Comparison of ENCODE assay signal across 27 mouse cellular contexts in the genomic region with DNA sequence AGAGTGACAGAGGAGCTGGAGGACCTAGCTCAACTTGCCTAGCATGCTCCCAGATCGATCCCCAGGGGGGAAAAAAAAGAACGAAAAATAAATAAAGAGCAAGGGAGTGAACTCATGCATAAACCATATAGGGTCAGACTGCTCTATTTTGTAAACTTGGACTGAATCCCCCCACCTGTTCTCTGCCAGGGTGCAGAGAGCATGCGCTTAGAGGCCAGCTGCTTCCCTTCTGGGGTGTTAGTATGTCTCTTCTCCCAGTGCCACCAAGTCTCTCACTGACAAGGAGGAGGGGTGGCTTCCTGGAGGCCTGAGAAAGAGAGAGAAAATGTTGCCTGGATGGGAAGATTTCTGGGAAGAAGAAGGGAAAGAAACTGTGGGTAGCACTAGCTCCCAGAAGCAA.
DNase-seq lines count a peak whose midpoint lies in the region; ATAC-seq and TF ChIP-seq lines count a peak whose summit lies in the region.
"Had no signal": no experiment of that assay in that cellular context is flagged by ENCODE, and none has a peak within 500 bp of the region (broad histone marks: within the 10 kb centered on the region; RNA-seq: fewer than 3 reads in every experiment).

No protein-coding gene starts in this region.

- H3K27me3 ChIP-seq in hindbrain, embryonic 10.5 days (ENCODE audit: insufficient read depth, poor library complexity, severe bottlenecking) = no peaks in the 10 kb centered on the region
- no peaks in the 10 kb centered on the region for H3K27me3 ChIP-seq in hindbrain, embryonic 12.5 days
- no peaks in the 10 kb centered on the region for H3K27me3 ChIP-seq in lung, embryonic 14.5 days (ENCODE audit: insufficient read depth, low read length)
- H3K27me3 ChIP-seq in myocyte (ENCODE audit: control insufficient read depth, insufficient read depth, insufficient read length) = no peaks in the 10 kb centered on the region
- no peaks in the 10 kb centered on the region for H3K27me3 ChIP-seq in heart, adult 2 months (ENCODE audit: control insufficient read depth, insufficient read depth, low read length)
- H3K27me3 ChIP-seq: embryonic facial prominence, embryonic 12.5 days; heart, embryonic 15.5 days; hindbrain, embryonic 13.5 days; midbrain, embryonic 12.5 days; neural tube, embryonic 13.5 days had no signal

- H3K36me3 ChIP-seq in hindbrain, embryonic 10.5 days = no peaks in the 10 kb centered on the region
- H3K36me3 ChIP-seq in hindbrain, embryonic 12.5 days = no peaks in the 10 kb centered on the region
- no peaks in the 10 kb centered on the region for H3K36me3 ChIP-seq in lung, embryonic 14.5 days (ENCODE audit: insufficient read depth)
- no peaks in the 10 kb centered on the region for H3K36me3 ChIP-seq in myocyte (ENCODE audit: control insufficient read depth, insufficient read depth)
- H3K36me3 ChIP-seq in heart, adult 2 months (ENCODE audit: control insufficient read depth, insufficient read depth, low read length) = no peaks in the 10 kb centered on the region
- H3K36me3 ChIP-seq: embryonic facial prominence, embryonic 12.5 days; heart, embryonic 10.5 days; heart, embryonic 15.5 days; hindbrain, embryonic 13.5 days; midbrain, embryonic 12.5 days; neural tube, embryonic 13.5 days had no signal

- no peak for ATAC-seq in hindbrain, embryonic 12.5 days (ENCODE audit: low FRiP score)
- no peak for ATAC-seq in lung, embryonic 14.5 days (ENCODE audit: insufficient read depth)
- ATAC-seq: intestine, embryonic 16.5 days had no signal

- peaks cover 48% of the 10 kb centered on the region for H3K4me1 ChIP-seq in hindbrain, embryonic 10.5 days (replicated peaks)
- H3K4me1 ChIP-seq in hindbrain, embryonic 12.5 days = peaks cover 19% of the 10 kb centered on the region
- peaks cover 27% of the 10 kb centered on the region for H3K4me1 ChIP-seq in lung, embryonic 14.5 days (ENCODE audit: insufficient read depth)
- peaks cover 5% of the 10 kb centered on the region for H3K4me1 ChIP-seq in heart, adult 2 months (ENCODE audit: control insufficient read depth, insufficient read depth, low read length)

- TF ChIP-seq EP300 in heart, adult 2 months (IDR thresholded peaks at IDR 0.05; ENCODE audit: insufficient read depth, low read depth, low read length) = no peak

- WGBS in hindbrain, embryonic 10.5 days = 79% methylated on average over 3 of the region's 3 CpGs
- 66% methylated on average over 3 of the region's 3 CpGs for WGBS in hindbrain, embryonic 12.5 days
- 38% methylated on average over 3 of the region's 3 CpGs for WGBS in lung, embryonic 14.5 days
- WGBS in heart, adult 2 months = 84% methylated on average over 3 of the region's 3 CpGs

- TF ChIP-seq CTCF in lung, embryonic 14.5 days (IDR thresholded peaks at IDR 0.05; ENCODE audit: low read depth) = no peak
- no peak for TF ChIP-seq CTCF in heart, adult 2 months (IDR thresholded peaks at IDR 0.05)

- H3K4me3 ChIP-seq in hindbrain, embryonic 10.5 days = no peak overlapping the region
- no peak overlapping the region for H3K4me3 ChIP-seq in hindbrain, embryonic 12.5 days
- H3K4me3 ChIP-seq in lung, embryonic 14.5 days (ENCODE audit: low read depth, low read length) = no peak overlapping the region
- H3K4me3 ChIP-seq in myocyte = no peak overlapping the region
- H3K4me3 ChIP-seq in heart, adult 2 months = no peak overlapping the region
- H3K4me3 ChIP-seq: embryonic facial prominence, embryonic 12.5 days; heart, embryonic 10.5 days; heart, embryonic 15.5 days; hindbrain, embryonic 13.5 days; megakaryocyte, embryonic 14.5 days; midbrain, embryonic 12.5 days; neural tube, embryonic 13.5 days had no signal

- no peak overlapping the region for H3ac ChIP-seq in myocyte (ENCODE audit: control insufficient read depth, insufficient read length)

- no peak overlapping the region for H3K9ac ChIP-seq in hindbrain, embryonic 12.5 days
- H3K9ac ChIP-seq in lung, embryonic 14.5 days = no peak overlapping the region
- H3K9ac ChIP-seq in heart, adult 2 months (ENCODE audit: low read depth, low read length) = no peak overlapping the region
- H3K9ac ChIP-seq: embryonic facial prominence, embryonic 12.5 days; heart, embryonic 15.5 days; hindbrain, embryonic 13.5 days; liver, embryonic 14.5 days; midbrain, embryonic 12.5 days; neural tube, embryonic 13.5 days had no signal

- DNase-seq in hindbrain, embryonic 10.5 days (ENCODE audit: low spot score) = no peak
- peak; percentile 31 for DNase-seq in lung, embryonic 14.5 days
- no peak for DNase-seq in lung, postnatal 25 days (ENCODE audit: low spot score)
- no peak for DNase-seq in heart, adult 2 months
- DNase-seq in cerebellum, postnatal 10 days = no peak
- DNase-seq: adrenal gland, postnatal 25 days; B cell, adult 2 months; cerebellum, adult 2 months; cerebellum, postnatal 36 days; gastrocnemius, postnatal 10 days; kidney, postnatal 10 days; liver; lung, adult 2 months; lung, postnatal 4 days; right cerebral cortex, postnatal 4 days; thymus, postnatal 14 days had no signal

- H3K27ac ChIP-seq in hindbrain, embryonic 10.5 days = peak overlapping the region; percentile 62
- H3K27ac ChIP-seq in hindbrain, embryonic 12.5 days = no peak overlapping the region
- 0 out of 2 replicates have a peak overlapping the region, but pooled peaks have one; percentile 30 for H3K27ac ChIP-seq in lung, embryonic 14.5 days (ENCODE audit: low read depth)
- no peak overlapping the region for H3K27ac ChIP-seq in heart, adult 2 months
- H3K27ac ChIP-seq: embryonic facial prominence, embryonic 12.5 days; heart, embryonic 10.5 days; heart, embryonic 15.5 days; hindbrain, embryonic 13.5 days; liver, embryonic 14.5 days; midbrain, embryonic 12.5 days; neural tube, embryonic 13.5 days had no signal

- no peaks in the 10 kb centered on the region for H3K79me2 ChIP-seq in myocyte (ENCODE audit: control insufficient read depth, insufficient read depth)
- H3K79me2 ChIP-seq in heart, adult 2 months (replicated peaks; ENCODE audit: control insufficient read depth, insufficient read depth, low read length) = no peaks in the 10 kb centered on the region

- no peak for TF ChIP-seq POLR2A in myocyte (IDR thresholded peaks at IDR 0.05; ENCODE audit: insufficient read length, low read depth)
- no peak for TF ChIP-seq POLR2A in heart, adult 2 months (IDR thresholded peaks at IDR 0.05; ENCODE audit: insufficient read depth, low read depth, low read length)

- no peak overlapping the region for H3K4me2 ChIP-seq in hindbrain, embryonic 12.5 days (replicated peaks)
- H3K4me2 ChIP-seq in lung, embryonic 14.5 days = no peak overlapping the region
- no peak overlapping the region for H3K4me2 ChIP-seq in myocyte (ENCODE audit: low read depth)
- H3K4me2 ChIP-seq: embryonic facial prominence, embryonic 12.5 days; heart, embryonic 15.5 days; hindbrain, embryonic 13.5 days; midbrain, embryonic 12.5 days; neural tube, embryonic 13.5 days had no signal

- H3K9me3 ChIP-seq in hindbrain, embryonic 10.5 days = no peaks in the 10 kb centered on the region
- no peaks in the 10 kb centered on the region for H3K9me3 ChIP-seq in hindbrain, embryonic 12.5 days (replicated peaks)
- H3K9me3 ChIP-seq in lung, embryonic 14.5 days (ENCODE audit: low read depth, low read length) = no peaks in the 10 kb centered on the region
- H3K9me3 ChIP-seq: embryonic facial prominence, embryonic 12.5 days; heart, embryonic 10.5 days; heart, embryonic 15.5 days; hindbrain, embryonic 13.5 days; midbrain, embryonic 12.5 days; neural tube, embryonic 13.5 days had no signal

- intact Hi-C loops in heart, adult 2 months (cut with DNase I) = no loop called here

TF ChIP-seq in myocyte, 11 proteins besides CTCF, POLR2A, EP300 and RAD21:
- TF ChIP-seq TCF3 (IDR thresholded peaks at IDR 0.05; ENCODE audit: insufficient read length, low read depth) = no peak
- TF ChIP-seq POLR2AphosphoS2 (IDR thresholded peaks at IDR 0.05; ENCODE audit: insufficient read length, low read depth) = no peak
- no peak for TF ChIP-seq SRF (IDR thresholded peaks at IDR 0.05; ENCODE audit: control insufficient read depth, insufficient read length, low read depth)
- no peak for TF ChIP-seq USF1 (IDR thresholded peaks at IDR 0.05; ENCODE audit: low read depth)
- no peak for TF ChIP-seq CEBPB (IDR thresholded peaks at IDR 0.05; ENCODE audit: insufficient read depth, poor library complexity, severe bottlenecking)
- peak; percentile 9 for TF ChIP-seq TCF12 (IDR thresholded peaks at IDR 0.05; ENCODE audit: insufficient read depth, poor library complexity, severe bottlenecking)
- TF ChIP-seq MYOG (IDR thresholded peaks at IDR 0.05; ENCODE audit: control insufficient read depth in 1 of 3, insufficient read depth in 1 of 3, insufficient read length in 2 of 3, low read depth in 2 of 3) = peak in 1 of 3 experiments; percentile 77
- TF ChIP-seq MAX (IDR thresholded peaks at IDR 0.05; ENCODE audit: low read depth) = no peak
- TF ChIP-seq MYOD1 (IDR thresholded peaks at IDR 0.05; ENCODE audit: control insufficient read depth in 1 of 3, insufficient read length in 2 of 3, low read depth in 2 of 3) = peak in 2 of 3 experiments; percentile 76 to 78
- no peak for TF ChIP-seq REST (IDR thresholded peaks at IDR 0.05; ENCODE audit: insufficient read depth, insufficient read length)
- no peak for TF ChIP-seq E2F4 (IDR thresholded peaks at IDR 0.05; ENCODE audit: insufficient read depth)

Comparison
In these comparisons a context has a peak if more than half of its experiments do, and no peak if none do; other contexts are left out.
1. H3K27ac ChIP-seq: peak in hindbrain, embryonic 10.5 days (single experiment) and lung, embryonic 14.5 days (single experiment); none in hindbrain, embryonic 12.5 days (single experiment) and heart, adult 2 months (single experiment).